Mouse (Mus musculus): ENCODE results near the gene Gm20388. TPM values are rescaled to one million over a fixed set of nuclear protein-coding genes. Genes with fewer than 3 reads are reported as not detected.

Gene Gm20388
- polyA plus RNA-seq, 1 experiment, result 18.7 TPM

GRCm38 (mm10) chr8:120255406-120255987 lies 344.9 kb downstream of the Gm20388 start:
- WGBS, result 97% methylated on average over 6 of the region's 6 CpGs
- H3K4me1 ChIP-seq (ENCODE audit: control insufficient read depth, insufficient read depth, low read length), result 0 out of 2 replicates have a peak, but pooled peaks cover 3% of the 10 kb centered on the region
- TF ChIP-seq POLR2A (IDR thresholded peaks at IDR 0.05; ENCODE audit: borderline replicate concordance, insufficient read depth, low read length) (no peak), CTCF (IDR thresholded peaks at IDR 0.05; ENCODE audit: borderline replicate concordance, insufficient read depth, low read depth, low read length) (no peak)
- no peak for DNase-seq
- H3K27ac ChIP-seq (ENCODE audit: insufficient read depth, low read length), result no peak overlapping the region
- H3K4me3 ChIP-seq (replicated peaks; ENCODE audit: insufficient read depth, low read depth, low read length), result no peak overlapping the region
- H3K27me3 ChIP-seq (ENCODE audit: control insufficient read depth, insufficient read depth, low read length), result no peaks in the 10 kb centered on the region

GRCm38 (mm10) chr8:120256958-120257357 lies 346.3 kb downstream of the Gm20388 start:
- Histone ChIP-seq H3K27ac (ENCODE audit: insufficient read depth, low read length) (no peak overlapping the region), H3K4me3 (replicated peaks; ENCODE audit: insufficient read depth, low read depth, low read length) (no peak overlapping the region), H3K27me3 (ENCODE audit: control insufficient read depth, insufficient read depth, low read length) (no peaks in the 10 kb centered on the region), H3K4me1 (ENCODE audit: control insufficient read depth, insufficient read depth, low read length) (no peaks in the 10 kb centered on the region)
- TF ChIP-seq CTCF (IDR thresholded peaks at IDR 0.05; ENCODE audit: borderline replicate concordance, insufficient read depth, low read depth, low read length), result no peak
- no peak for TF ChIP-seq POLR2A (IDR thresholded peaks at IDR 0.05; ENCODE audit: borderline replicate concordance, insufficient read depth, low read length)
- WGBS, result 43% methylated on average over 6 of the region's 6 CpGs
- no peak for DNase-seq

GRCm38 (mm10) chr8:120259206-120259605 lies 348.6 kb downstream of the Gm20388 start:
- Histone ChIP-seq H3K4me1 (ENCODE audit: control insufficient read depth, insufficient read depth, low read length) (peaks cover 1% of the 10 kb centered on the region; the same call in 1 of the 2 replicates), H3K4me3 (replicated peaks; ENCODE audit: insufficient read depth, low read depth, low read length) (no peak overlapping the region), H3K27ac (ENCODE audit: insufficient read depth, low read length) (no peak overlapping the region), H3K27me3 (ENCODE audit: control insufficient read depth, insufficient read depth, low read length) (no peaks in the 10 kb centered on the region)
- 88% methylated on average over 13 of the region's 13 CpGs for WGBS
- no peak for DNase-seq
- TF ChIP-seq POLR2A (IDR thresholded peaks at IDR 0.05; ENCODE audit: borderline replicate concordance, insufficient read depth, low read length) (no peak), CTCF (IDR thresholded peaks at IDR 0.05; ENCODE audit: borderline replicate concordance, insufficient read depth, low read depth, low read length) (no peak)

GRCm38 (mm10) chr8:120260677-120261076 lies 350.0 kb downstream of the Gm20388 start:
- WGBS, result 78% methylated on average over 5 of the region's 5 CpGs
- Histone ChIP-seq H3K4me3 (replicated peaks; ENCODE audit: insufficient read depth, low read depth, low read length) (no peak overlapping the region), H3K4me1 (ENCODE audit: control insufficient read depth, insufficient read depth, low read length) (peaks cover 10% of the 10 kb centered on the region), H3K27ac (ENCODE audit: insufficient read depth, low read length) (no peak overlapping the region), H3K27me3 (ENCODE audit: control insufficient read depth, insufficient read depth, low read length) (no peaks in the 10 kb centered on the region)
- DNase-seq, result no peak
- TF ChIP-seq CTCF (IDR thresholded peaks at IDR 0.05; ENCODE audit: borderline replicate concordance, insufficient read depth, low read depth, low read length) (no peak), POLR2A (IDR thresholded peaks at IDR 0.05; ENCODE audit: borderline replicate concordance, insufficient read depth, low read length) (no peak)

- Histone ChIP-seq H3K27me3 (ENCODE audit: control insufficient read depth, insufficient read depth, low read length) (no peaks in the 10 kb centered on the region), H3K27ac (ENCODE audit: insufficient read depth, low read length) (no peak overlapping the region), H3K4me3 (replicated peaks; ENCODE audit: insufficient read depth, low read depth, low read length) (no peak overlapping the region), H3K4me1 (ENCODE audit: control insufficient read depth, insufficient read depth, low read length) (peaks cover 10% of the 10 kb centered on the region)
- DNase-seq, result no peak
- TF ChIP-seq POLR2A (IDR thresholded peaks at IDR 0.05; ENCODE audit: borderline replicate concordance, insufficient read depth, low read length), result no peak
- no peak for TF ChIP-seq CTCF (IDR thresholded peaks at IDR 0.05; ENCODE audit: borderline replicate concordance, insufficient read depth, low read depth, low read length)
- 76% methylated on average over 21 of the region's 21 CpGs for WGBS
Measured at GRCm38 (mm10) chr8:120261338-120262120, 350.9 kb downstream of the Gm20388 start.

- 96% methylated on average over 5 of the region's 5 CpGs for WGBS
- TF ChIP-seq POLR2A (IDR thresholded peaks at IDR 0.05; ENCODE audit: borderline replicate concordance, insufficient read depth, low read length) (no peak), CTCF (IDR thresholded peaks at IDR 0.05; ENCODE audit: borderline replicate concordance, insufficient read depth, low read depth, low read length) (no peak)
- Histone ChIP-seq H3K27me3 (ENCODE audit: control insufficient read depth, insufficient read depth, low read length) (no peaks in the 10 kb centered on the region), H3K27ac (ENCODE audit: insufficient read depth, low read length) (no peak overlapping the region), H3K4me3 (replicated peaks; ENCODE audit: insufficient read depth, low read depth, low read length) (no peak overlapping the region), H3K4me1 (ENCODE audit: control insufficient read depth, insufficient read depth, low read length) (peaks cover 20% of the 10 kb centered on the region)
- DNase-seq, result no peak
Measured at GRCm38 (mm10) chr8:120263879-120264278, 353.2 kb downstream of the Gm20388 start.

- no peak overlapping the region for H3K27ac ChIP-seq (ENCODE audit: insufficient read depth, low read length)
- no peak for TF ChIP-seq CTCF (IDR thresholded peaks at IDR 0.05; ENCODE audit: borderline replicate concordance, insufficient read depth, low read depth, low read length)
- TF ChIP-seq POLR2A (IDR thresholded peaks at IDR 0.05; ENCODE audit: borderline replicate concordance, insufficient read depth, low read length), result no peak
- H3K4me3 ChIP-seq (replicated peaks; ENCODE audit: insufficient read depth, low read depth, low read length), result no peak overlapping the region
- DNase-seq, result no peak
- peaks cover 25% of the 10 kb centered on the region for H3K4me1 ChIP-seq (ENCODE audit: control insufficient read depth, insufficient read depth, low read length)
- no peaks in the 10 kb centered on the region for H3K27me3 ChIP-seq (ENCODE audit: control insufficient read depth, insufficient read depth, low read length)
- WGBS, result 31% methylated on average over 13 of the region's 13 CpGs
Measured at GRCm38 (mm10) chr8:120264388-120264943, 353.8 kb downstream of the Gm20388 start.
